Mouse (Mus musculus) neural tube, embryonic 14.5 days (tissue): ENCODE measurements at regions not wholly inside any gene's neighbourhood (a gene's known extent, or its start where the extent isn't known, plus 50 kb on each side); places are given as distances from the start of the nearest gene placed in this dataset.

Source experiments
- ATAC-seq: fragments of 200-750 bp; cut with Nextera tagmentation; 2 replicates; pipeline ENCODE4 v1.8.0; 2017; ENCODE audit warnings: low read depth, mild to moderate bottlenecking, moderate TSS enrichment, moderate library complexity
- H3K27ac ChIP-seq: fragments of 300-500 bp; sonication (generic); 2 replicates; pipeline ENCODE4 v1.5.1; 2014; ENCODE audit warnings: low read depth, mild to moderate bottlenecking, control low read depth, low read length, moderate library complexity, mixed read lengths
- H3K27me3 ChIP-seq: fragments of 300-500 bp; sonication (generic); 2 replicates; pipeline ENCODE4 v1.6.1; 2014; ENCODE audit warnings: low read length; ENCODE audit not compliant: control insufficient read depth, insufficient read depth
- H3K36me3 ChIP-seq: fragments of 300-500 bp; sonication (generic); 2 replicates; pipeline ENCODE4 v1.6.1; 2014; ENCODE audit warnings: low read length, mixed read lengths; ENCODE audit not compliant: control insufficient read depth, insufficient read depth
- H3K4me1 ChIP-seq: fragments of 300-500 bp; sonication (generic); 2 replicates; pipeline ENCODE4 v1.6.1; 2014; ENCODE audit warnings: low read length; ENCODE audit not compliant: control insufficient read depth, insufficient read depth
- H3K4me2 ChIP-seq: fragments of 300-500 bp; sonication (generic); 2 replicates; pipeline ENCODE4 v1.6.1; 2014; ENCODE audit warnings: mild to moderate bottlenecking, low read depth, low read length, control low read depth
- H3K4me3 ChIP-seq: fragments of 300-500 bp; sonication (generic); 2 replicates; pipeline ENCODE4 v1.5.1; 2014; ENCODE audit warnings: low read depth, low read length, control low read depth, mixed read lengths
- H3K9ac ChIP-seq: fragments of 300-500 bp; sonication (generic); replicated peaks from 2 replicates; pipeline ENCODE4 v1.6.1; 2014; ENCODE audit warnings: low read depth, mild to moderate bottlenecking, control low read depth, low read length, mixed read lengths
- H3K9me3 ChIP-seq: fragments of 300-500 bp; sonication (generic); 2 replicates; pipeline ENCODE4 v1.6.1; 2016; ENCODE audit warnings: low read length; ENCODE audit not compliant: control insufficient read depth
- WGBS: fragments of 180-500 bp; shearing (Covaris S2); extraction: QIAGEN DNeasy Blood & Tissue Kit; methylation state at CpG from one replicate; pipeline ENCODE4 v1.1.7; 2014; 5-methylcytosine and 5-hydroxymethylcytosine counted together

GRCm38 (mm10) chr2:10736696-10737457 is 366.6 kb downstream of the Sfmbt2 start:
- Histone ChIP-seq H3K4me1 (peaks cover 5% of the 10 kb centered on the region), H3K36me3 (no peaks in the 10 kb centered on the region), H3K27me3 (no peaks in the 10 kb centered on the region), H3K4me2 (peak overlapping the region; percentile 46), H3K27ac (peak overlapping the region; percentile 48), H3K9me3 (no peaks in the 10 kb centered on the region), H3K4me3 (peak overlapping the region; percentile 14; the same call in 1 of the 2 replicates), H3K9ac (0 out of 2 replicates have a peak overlapping the region, but pooled peaks have one; percentile 16)
- ATAC-seq = peak; percentile 89
- 6% methylated on average over 13 of the region's 13 CpGs for WGBS

DNA sequence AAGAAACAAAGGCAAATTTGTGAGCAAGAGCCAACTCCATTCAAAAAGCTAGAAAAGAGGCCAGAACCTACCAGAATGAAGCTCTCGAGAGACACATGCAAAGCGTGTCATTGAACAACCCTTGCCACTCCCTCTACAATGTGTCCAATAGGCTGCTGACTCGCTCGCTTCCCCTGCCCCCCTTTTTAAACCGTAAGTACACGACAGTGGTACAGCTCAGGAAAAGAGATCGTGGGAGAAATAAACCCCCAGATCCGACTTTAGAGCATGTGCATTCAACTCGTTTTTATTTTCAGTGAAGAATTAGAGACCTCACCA is 367.1 kb downstream of the Sfmbt2 start:
- peak overlapping the region; percentile 14; the same call in 1 of the 2 replicates for H3K4me3 ChIP-seq
- no peaks in the 10 kb centered on the region for H3K9me3 ChIP-seq
- no peaks in the 10 kb centered on the region for H3K36me3 ChIP-seq
- H3K27me3 ChIP-seq = no peaks in the 10 kb centered on the region
- peak overlapping the region; percentile 46 for H3K4me2 ChIP-seq
- H3K9ac ChIP-seq = no peak overlapping the region
- WGBS = 15% methylated on average over 9 of the region's 9 CpGs
- ATAC-seq = peak; percentile 94
- peaks cover 5% of the 10 kb centered on the region for H3K4me1 ChIP-seq
- H3K27ac ChIP-seq = no peak overlapping the region

DNA sequence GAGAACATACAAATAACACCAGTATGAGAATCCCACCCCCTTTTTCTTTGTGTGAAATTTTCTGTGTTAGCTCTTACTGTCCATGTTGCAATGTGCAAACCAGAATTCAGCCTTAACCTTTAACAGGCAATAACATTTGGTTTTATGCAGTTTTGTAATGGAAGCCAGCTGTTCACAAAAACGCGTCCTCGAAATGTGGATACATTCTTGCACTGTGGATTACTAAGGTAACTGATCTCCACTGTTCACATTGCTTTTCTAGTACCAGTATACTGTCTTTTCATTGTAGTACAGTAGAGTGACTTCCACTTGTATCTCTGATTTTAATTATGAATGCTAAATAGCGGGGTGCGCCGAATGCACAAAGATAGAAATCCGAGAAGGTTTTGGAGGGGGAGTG is 374.8 kb downstream of the Sfmbt2 start:
- no peak overlapping the region for H3K4me3 ChIP-seq
- H3K36me3 ChIP-seq = no peaks in the 10 kb centered on the region
- H3K9ac ChIP-seq = no peak overlapping the region
- H3K4me2 ChIP-seq = no peak overlapping the region
- no peaks in the 10 kb centered on the region for H3K27me3 ChIP-seq
- ATAC-seq = no peak
- 76% methylated on average over 7 of the region's 7 CpGs for WGBS
- H3K27ac ChIP-seq = no peak overlapping the region
- H3K4me1 ChIP-seq = no peaks in the 10 kb centered on the region
- no peaks in the 10 kb centered on the region for H3K9me3 ChIP-seq

GRCm38 (mm10) chr2:10755375-10755774 is 385.1 kb downstream of the Sfmbt2 start:
- Histone ChIP-seq H3K4me3 (no peak overlapping the region), H3K4me1 (0 out of 2 replicates have a peak, but pooled peaks cover 2% of the 10 kb centered on the region), H3K36me3 (no peaks in the 10 kb centered on the region), H3K27me3 (no peaks in the 10 kb centered on the region), H3K9ac (no peak overlapping the region), H3K9me3 (no peaks in the 10 kb centered on the region), H3K4me2 (no peak overlapping the region), H3K27ac (no peak overlapping the region)
- no peak for ATAC-seq
- WGBS = 68% methylated on average over 3 of the region's 3 CpGs

DNA sequence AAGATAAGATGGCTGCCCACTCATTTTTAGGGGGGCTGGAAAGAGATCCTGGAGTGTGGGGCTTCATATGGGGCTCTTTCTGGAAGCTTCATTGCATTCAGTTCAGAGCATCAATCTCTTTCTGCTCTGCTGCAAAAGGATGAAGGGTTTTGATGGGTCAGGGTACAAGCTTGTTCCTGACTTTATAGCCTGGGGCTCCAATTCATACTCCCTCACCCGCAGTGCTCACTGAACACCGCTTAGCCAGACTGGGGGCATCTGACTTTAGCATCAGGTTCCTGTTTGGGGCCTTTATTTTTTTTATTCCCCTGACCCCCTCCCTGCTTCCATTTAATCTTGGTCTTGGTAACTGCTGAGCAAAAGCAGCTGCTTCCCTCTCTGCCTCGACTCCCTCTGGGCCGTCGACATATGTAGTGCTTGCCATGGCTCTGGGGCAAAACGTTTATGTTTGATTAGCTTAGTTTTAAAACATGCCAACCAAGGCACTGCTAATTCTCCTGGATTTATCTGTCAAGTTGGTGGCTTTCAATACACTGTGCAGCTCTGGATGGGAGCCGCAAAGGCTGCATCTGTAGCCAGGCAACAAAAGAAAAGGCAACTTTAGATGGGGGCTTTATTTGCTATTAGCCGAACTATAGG is 387.0 kb downstream of the Sfmbt2 start:
- no peaks in the 10 kb centered on the region for H3K27me3 ChIP-seq
- H3K4me1 ChIP-seq = 0 out of 2 replicates have a peak, but pooled peaks cover 2% of the 10 kb centered on the region
- no peaks in the 10 kb centered on the region for H3K36me3 ChIP-seq
- WGBS = 31% methylated on average over 8 of the region's 8 CpGs
- H3K27ac ChIP-seq = no peak overlapping the region
- no peaks in the 10 kb centered on the region for H3K9me3 ChIP-seq
- no peak overlapping the region for H3K4me3 ChIP-seq
- peak; percentile 73 for ATAC-seq
- H3K4me2 ChIP-seq = no peak overlapping the region
- H3K9ac ChIP-seq = no peak overlapping the region

- H3K4me2 ChIP-seq = no peak overlapping the region
- ATAC-seq = no peak
- WGBS = 40% methylated on average over 1 of the region's 1 CpGs
Observed at GRCm38 (mm10) chr2:10757886-10758285, 387.6 kb downstream of the Sfmbt2 start.

GRCm38 (mm10) chr2:10762236-10762635 is 391.9 kb downstream of the Sfmbt2 start:
- 84% methylated on average over 4 of the region's 4 CpGs for WGBS
- no peak overlapping the region for H3K4me3 ChIP-seq
- H3K9me3 ChIP-seq = no peaks in the 10 kb centered on the region
- H3K4me1 ChIP-seq = 0 out of 2 replicates have a peak, but pooled peaks cover 2% of the 10 kb centered on the region
- no peak for ATAC-seq
- H3K9ac ChIP-seq = no peak overlapping the region
- no peak overlapping the region for H3K27ac ChIP-seq
- no peak overlapping the region for H3K4me2 ChIP-seq
- no peaks in the 10 kb centered on the region for H3K36me3 ChIP-seq
- H3K27me3 ChIP-seq = no peaks in the 10 kb centered on the region

More at GRCm38 (mm10) chr2:10757886-10758285, 387.6 kb downstream of the Sfmbt2 start:
- Histone ChIP-seq H3K27me3 (no peaks in the 10 kb centered on the region), H3K36me3 (no peaks in the 10 kb centered on the region), H3K4me1 (0 out of 2 replicates have a peak, but pooled peaks cover 2% of the 10 kb centered on the region), H3K9me3 (no peaks in the 10 kb centered on the region), H3K27ac (no peak overlapping the region), H3K9ac (no peak overlapping the region), H3K4me3 (no peak overlapping the region)

- no peaks in the 10 kb centered on the region for H3K4me1 ChIP-seq
- H3K9ac ChIP-seq = no peak overlapping the region
- H3K4me3 ChIP-seq = no peak overlapping the region
- H3K4me2 ChIP-seq = no peak overlapping the region
- H3K27ac ChIP-seq = no peak overlapping the region
- no peaks in the 10 kb centered on the region for H3K27me3 ChIP-seq
- H3K36me3 ChIP-seq = no peaks in the 10 kb centered on the region
- no peaks in the 10 kb centered on the region for H3K9me3 ChIP-seq
- 55% methylated on average over 7 of the region's 7 CpGs for WGBS
- ATAC-seq = peak; percentile 56; the same call in 1 of the 2 replicates
Observed at GRCm38 (mm10) chr2:10783071-10783470, 388.8 kb upstream of the Prkcq start.

DNA sequence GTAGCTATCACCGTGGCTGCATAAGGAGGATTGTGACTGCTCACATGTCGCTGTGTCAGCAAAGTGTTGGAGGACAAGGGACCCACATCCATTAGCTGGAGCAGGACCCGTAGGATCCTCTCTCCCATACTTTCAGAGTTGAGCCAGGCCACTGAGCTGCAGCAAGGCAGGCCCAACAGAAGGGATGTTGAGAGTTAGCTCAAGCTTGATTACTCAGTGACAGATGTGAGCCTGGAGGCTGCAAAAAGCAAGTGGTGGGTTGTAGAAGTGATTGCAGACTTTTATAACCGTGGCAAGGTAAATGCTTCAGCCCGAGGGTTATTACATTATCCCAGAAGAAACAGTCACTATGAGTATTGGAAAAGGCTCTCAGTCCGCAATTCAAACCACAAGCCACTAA is 388.3 kb upstream of the Prkcq start:
- peak; percentile 56 for ATAC-seq
- WGBS = 47% methylated on average over 6 of the region's 6 CpGs
- H3K9me3 ChIP-seq = no peaks in the 10 kb centered on the region

More for the DNA sequence above, 388.3 kb upstream of the Prkcq start:
- Histone ChIP-seq H3K36me3 (no peaks in the 10 kb centered on the region), H3K27ac (no peak overlapping the region), H3K9ac (no peak overlapping the region), H3K4me3 (no peak overlapping the region), H3K4me1 (no peaks in the 10 kb centered on the region), H3K4me2 (no peak overlapping the region), H3K27me3 (no peaks in the 10 kb centered on the region)
